21 mouse cellular contexts compared by ENCODE assay signal in the genomic region with DNA sequence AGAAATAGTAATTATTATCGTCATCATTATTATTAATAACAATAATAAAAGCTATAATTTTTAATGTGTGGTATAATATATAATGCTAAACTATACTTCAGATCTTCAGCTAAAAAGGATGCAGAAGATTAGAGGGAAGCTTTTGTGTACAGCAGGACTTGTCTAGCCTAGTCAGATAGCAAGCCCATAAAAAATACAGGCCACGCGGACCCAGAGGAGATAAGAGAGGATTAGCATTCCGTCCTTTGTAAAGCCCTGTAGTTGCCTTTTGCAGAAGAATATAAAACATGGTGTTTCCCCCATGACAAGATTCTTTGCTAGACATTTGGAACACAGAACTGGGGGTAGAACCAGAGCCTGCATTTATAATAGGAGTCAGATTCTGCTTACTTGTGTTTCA. TPM values are rescaled to one million over a fixed set of nuclear protein-coding genes. Genes with fewer than 3 reads are reported as not detected.
A peak's percentile ranks its signal among the peaks of the same experiment; 100 is the strongest.
DNase-seq lines count a peak whose midpoint lies in the region; ATAC-seq and TF ChIP-seq lines count a peak whose summit lies in the region.
"Had no signal": no experiment of that assay in that cellular context is flagged by ENCODE, and none has a peak within 500 bp of the region (broad histone marks: within the 10 kb centered on the region; RNA-seq: fewer than 3 reads in every experiment).

No protein-coding gene starts in this region.

- DNase-seq in heart, adult 2 months: no peak
- DNase-seq in heart, postnatal 14 days: no peak
- DNase-seq in heart, postnatal 25 days (ENCODE audit: low spot score): no peak
- DNase-seq in midbrain, embryonic 14.5 days: peak; percentile 28
- DNase-seq in kidney, adult 11 months: no peak
- DNase-seq: adrenal gland, postnatal 14 days; cerebellum, adult 18-20 months; cerebellum, postnatal 10 days; forebrain, postnatal 0 days; gastrocnemius, postnatal 36 days; kidney, adult 9 months had no signal

- WGBS in heart, adult 2 months: 35% methylated on average over 4 of the region's 4 CpGs
- WGBS in heart, embryonic 13.5 days: 27% methylated on average over 4 of the region's 4 CpGs
- WGBS in midbrain, embryonic 14.5 days: 37% methylated on average over 4 of the region's 4 CpGs
- WGBS in midbrain, embryonic 15.5 days: 31% methylated on average over 4 of the region's 4 CpGs

- no peaks in the 10 kb centered on the region for H3K27me3 ChIP-seq in heart, adult 2 months (ENCODE audit: control insufficient read depth, insufficient read depth, low read length)
- no peaks in the 10 kb centered on the region for H3K27me3 ChIP-seq in heart, embryonic 13.5 days (replicated peaks)
- H3K27me3 ChIP-seq in midbrain, embryonic 14.5 days (ENCODE audit: control insufficient read depth, insufficient read depth, low read length): no peaks in the 10 kb centered on the region
- no peaks in the 10 kb centered on the region for H3K27me3 ChIP-seq in midbrain, embryonic 15.5 days (replicated peaks)
- H3K27me3 ChIP-seq: forebrain, embryonic 13.5 days; hindbrain, embryonic 12.5 days; Patski had no signal

- peaks cover 12% of the 10 kb centered on the region for H3K79me2 ChIP-seq in heart, adult 2 months (replicated peaks; ENCODE audit: control insufficient read depth, insufficient read depth, low read length)

- intact Hi-C loops in heart, adult 2 months (cut with DNase I): no loop called here
- intact Hi-C loops in heart, postnatal 14 days (cut with DNase I): no loop called here
- intact Hi-C loops in heart, postnatal 25 days (cut with DNase I): no loop called here

- no peak for ATAC-seq in heart, embryonic 13.5 days (ENCODE audit: extremely low read depth, insufficient number of reproducible peaks, low FRiP score, low TSS enrichment)
- no peak for ATAC-seq in midbrain, embryonic 14.5 days (ENCODE audit: low FRiP score, low TSS enrichment)
- ATAC-seq in midbrain, embryonic 15.5 days (replicated peaks): no peak
- ATAC-seq: activated CD4-positive, CD25-positive, alpha-beta regulatory T cell, adult 4 months; forebrain, embryonic 13.5 days; forebrain, postnatal 0 days; hindbrain, embryonic 16.5 days; inflammation-experienced regulatory T-cells, adult 6 months; intestine, postnatal 0 days; Patski had no signal

- TF ChIP-seq POLR2A in heart, adult 2 months (IDR thresholded peaks at IDR 0.05; ENCODE audit: insufficient read depth, low read depth, low read length): no peak

- no peak for TF ChIP-seq CTCF in heart, adult 2 months (IDR thresholded peaks at IDR 0.05)

- H3K27ac ChIP-seq in heart, adult 2 months: peak overlapping the region; percentile 50
- peak overlapping the region; percentile 75 for H3K27ac ChIP-seq in heart, embryonic 13.5 days (replicated peaks)
- H3K27ac ChIP-seq in midbrain, embryonic 14.5 days (replicated peaks; ENCODE audit: low read depth, low read length): no peak overlapping the region
- H3K27ac ChIP-seq in midbrain, embryonic 15.5 days: no peak overlapping the region
- H3K27ac ChIP-seq: embryonic facial prominence, embryonic 10.5 days; forebrain, embryonic 13.5 days; hindbrain, embryonic 12.5 days had no signal

- no peak overlapping the region for H3K9ac ChIP-seq in heart, adult 2 months (ENCODE audit: low read depth, low read length)
- no peak overlapping the region for H3K9ac ChIP-seq in heart, embryonic 13.5 days
- H3K9ac ChIP-seq in midbrain, embryonic 14.5 days (replicated peaks; ENCODE audit: low read length): no peak overlapping the region
- H3K9ac ChIP-seq in midbrain, embryonic 15.5 days: no peak overlapping the region
- H3K9ac ChIP-seq: forebrain, embryonic 13.5 days; forebrain, postnatal 0 days; hindbrain, embryonic 12.5 days had no signal

- no peak for TF ChIP-seq EP300 in heart, adult 2 months (IDR thresholded peaks at IDR 0.05; ENCODE audit: insufficient read depth, low read depth, low read length)

- H3K4me1 ChIP-seq in heart, adult 2 months (ENCODE audit: control insufficient read depth, insufficient read depth, low read length): peaks cover 15% of the 10 kb centered on the region
- peaks cover 62% of the 10 kb centered on the region for H3K4me1 ChIP-seq in heart, embryonic 13.5 days
- no peaks in the 10 kb centered on the region for H3K4me1 ChIP-seq in midbrain, embryonic 14.5 days (ENCODE audit: control insufficient read depth, insufficient read depth, low read length)
- H3K4me1 ChIP-seq in midbrain, embryonic 15.5 days: no peaks in the 10 kb centered on the region
- H3K4me1 ChIP-seq: embryonic facial prominence, embryonic 10.5 days; forebrain, embryonic 13.5 days; hindbrain, embryonic 12.5 days had no signal

- H3K4me2 ChIP-seq in heart, embryonic 13.5 days: peak overlapping the region; percentile 24
- H3K4me2 ChIP-seq in midbrain, embryonic 14.5 days (ENCODE audit: low read length): no peak overlapping the region
- H3K4me2 ChIP-seq in midbrain, embryonic 15.5 days: no peak overlapping the region
- H3K4me2 ChIP-seq: forebrain, embryonic 13.5 days; hindbrain, embryonic 12.5 days had no signal

- no peak overlapping the region for H3K4me3 ChIP-seq in heart, adult 2 months
- no peak overlapping the region for H3K4me3 ChIP-seq in heart, embryonic 13.5 days
- no peak overlapping the region for H3K4me3 ChIP-seq in midbrain, embryonic 14.5 days (replicated peaks; ENCODE audit: low read depth, low read length)
- H3K4me3 ChIP-seq in midbrain, embryonic 15.5 days: no peak overlapping the region
- H3K4me3 ChIP-seq: embryonic facial prominence, embryonic 10.5 days; forebrain, embryonic 13.5 days; hindbrain, embryonic 12.5 days had no signal

- no peaks in the 10 kb centered on the region for H3K9me3 ChIP-seq in heart, embryonic 13.5 days
- H3K9me3 ChIP-seq in midbrain, embryonic 14.5 days (ENCODE audit: control insufficient read depth, low read length): no peaks in the 10 kb centered on the region
- H3K9me3 ChIP-seq in midbrain, embryonic 15.5 days: no peaks in the 10 kb centered on the region
- H3K9me3 ChIP-seq: embryonic facial prominence, embryonic 10.5 days; forebrain, embryonic 13.5 days; hindbrain, embryonic 12.5 days had no signal

- peaks cover 35% of the 10 kb centered on the region for H3K36me3 ChIP-seq in heart, adult 2 months (ENCODE audit: control insufficient read depth, insufficient read depth, low read length)
- H3K36me3 ChIP-seq in heart, embryonic 13.5 days: 0 out of 2 replicates have a peak, but pooled peaks cover 3% of the 10 kb centered on the region
- H3K36me3 ChIP-seq in midbrain, embryonic 14.5 days (ENCODE audit: control insufficient read depth, insufficient read depth, low read length): no peaks in the 10 kb centered on the region
- H3K36me3 ChIP-seq in midbrain, embryonic 15.5 days (replicated peaks): no peaks in the 10 kb centered on the region
- H3K36me3 ChIP-seq: embryonic facial prominence, embryonic 10.5 days; hindbrain, embryonic 12.5 days had no signal

RNA-seq across cellular contexts. Expression of a gene that starts 13.2 kb away (rescaled TPM):
- total RNA-seq in heart, adult 2 months (2021): 10 to 100 TPM; 37.5 to 37.8 TPM
- 10.4 and 19.2 TPM in 2 replicates for polyA plus RNA-seq in heart, adult 2 months (2012; rRNA removed)
- 10 to 100 TPM; 41.7 to 44.5 TPM for total RNA-seq in heart, postnatal 14 days (2021)
- polyA plus RNA-seq in heart, embryonic 13.5 days (2015; fragmentation: Nextera tagmentation; extraction: Ambion mirVana): 10.5 and 10.7 TPM in 2 replicates
- total RNA-seq in heart, postnatal 25 days (2021): 10 to 100 TPM; 35.1 to 38.0 TPM
- polyA plus RNA-seq in midbrain, embryonic 14.5 days (2014; fragmentation: Nextera tagmentation; extraction: Ambion mirVana): 4.2 and 4.7 TPM in 2 replicates
- 3.8 and 4.4 TPM in 2 replicates for polyA plus RNA-seq in midbrain, embryonic 15.5 days (2015; fragmentation: Nextera tagmentation; extraction: Ambion mirVana)

RNA-seq across cellular contexts. Expression of a gene that starts 13.8 kb away (rescaled TPM):
- 10 to 100 TPM; 18.0 to 19.4 TPM for total RNA-seq in heart, adult 2 months (2021)
- 18.6 and 29.0 TPM in 2 replicates for polyA plus RNA-seq in heart, adult 2 months (2012; rRNA removed)
- 10 to 100 TPM; 27.5 to 28.8 TPM for total RNA-seq in heart, postnatal 14 days (2021)
- polyA plus RNA-seq in heart, embryonic 13.5 days (2015; fragmentation: Nextera tagmentation; extraction: Ambion mirVana): 51.0 and 52.6 TPM in 2 replicates
- total RNA-seq in heart, postnatal 25 days (2021): 10 to 100 TPM; 20.0 to 24.2 TPM
- polyA plus RNA-seq in midbrain, embryonic 14.5 days (2014; fragmentation: Nextera tagmentation; extraction: Ambion mirVana): 68.4 and 94.3 TPM in 2 replicates
- 90.2 and 97.0 TPM in 2 replicates for polyA plus RNA-seq in midbrain, embryonic 15.5 days (2015; fragmentation: Nextera tagmentation; extraction: Ambion mirVana)

Comparison
In these comparisons a context has a peak if more than half of its experiments do, and no peak if none do; other contexts are left out.
1. H3K27ac ChIP-seq: peak in heart, adult 2 months (single experiment) and heart, embryonic 13.5 days (single experiment); none in midbrain, embryonic 14.5 days (single experiment) and midbrain, embryonic 15.5 days (single experiment).